Mouse (Mus musculus) liver, postnatal 0 days (tissue): ENCODE data around the gene Lrmda.

Experiments used
- CTCF ChIP-seq: sonication (generic); IDR thresholded peaks from 2 replicates; pipeline ENCODE4 v1.5.1; 2016; ENCODE audit warnings: antibody characterized with exemption, low read depth
- EP300 ChIP-seq: IDR thresholded peaks from 2 replicates; pipeline ENCODE4 v1.6.1; 2016; ENCODE audit warnings: antibody characterized with exemption, low read depth, mild to moderate bottlenecking

- TF ChIP-seq CTCF (no peak), EP300 (no peak)
Measured at GRCm38 (mm10) chr14:22651131-22651952, 631.8 kb downstream of the Lrmda start.
